Mouse (Mus musculus) embryo, embryonic 10.5 days (tissue): ENCODE measurements around the gene Gm45521.
A peak's percentile ranks its signal among the peaks of the same experiment; 100 is the strongest.

Source experiments
- DNase-seq: peaks from one replicate; pipeline ENCODE4 v3.0.0-alpha.2; 2015; ENCODE audit warnings: low spot score

Gene Gm45521

GRCm38 (mm10) chr14:7957049-7957448 lies at the start of gene Gm45521:
Gene Gm45521, plus strand, starts transcription at chr14:7957288.
- peak; percentile 55 for DNase-seq

GRCm38 (mm10) chr14:7909472-7909871 lies 47.6 kb upstream of the Gm45521 start:
- DNase-seq: no peak

- peak; percentile 39 for DNase-seq
Measured at GRCm38 (mm10) chr14:7913842-7914241, 43.2 kb upstream of the Gm45521 start.

- peak; percentile 24 for DNase-seq
Measured at GRCm38 (mm10) chr14:7914461-7914860, 42.6 kb upstream of the Gm45521 start.

- no peak for DNase-seq
Measured at GRCm38 (mm10) chr14:7918150-7918991, 38.7 kb upstream of the Gm45521 start.

GRCm38 (mm10) chr14:7919309-7919708 lies 37.8 kb upstream of the Gm45521 start:
- DNase-seq: no peak

- DNase-seq: no peak
Measured at GRCm38 (mm10) chr14:7919921-7920320, 37.2 kb upstream of the Gm45521 start.

GRCm38 (mm10) chr14:7921459-7921858 lies 35.6 kb upstream of the Gm45521 start:
- DNase-seq: no peak

GRCm38 (mm10) chr14:7923635-7924034 lies 33.5 kb upstream of the Gm45521 start:
- no peak for DNase-seq

- DNase-seq: no peak
Measured at GRCm38 (mm10) chr14:7928362-7928761, 28.7 kb upstream of the Gm45521 start.

GRCm38 (mm10) chr14:7929029-7929428 lies 28.1 kb upstream of the Gm45521 start:
- no peak for DNase-seq

GRCm38 (mm10) chr14:7932151-7932550 lies 24.9 kb upstream of the Gm45521 start:
- no peak for DNase-seq

- no peak for DNase-seq
Measured at GRCm38 (mm10) chr14:7934166-7934565, 22.9 kb upstream of the Gm45521 start.

- DNase-seq: peak; percentile 67
Measured at GRCm38 (mm10) chr14:7937052-7937630, 19.9 kb upstream of the Gm45521 start.

GRCm38 (mm10) chr14:7938809-7939784 lies 18.0 kb upstream of the Gm45521 start:
- DNase-seq: no peak

- no peak for DNase-seq
Measured at GRCm38 (mm10) chr14:7941413-7941812, 15.7 kb upstream of the Gm45521 start.

GRCm38 (mm10) chr14:7943101-7943800 lies 13.8 kb upstream of the Gm45521 start:
- no peak for DNase-seq

- no peak for DNase-seq
Measured at GRCm38 (mm10) chr14:7943801-7944135, 13.3 kb upstream of the Gm45521 start.

GRCm38 (mm10) chr14:7944349-7945039 lies 12.6 kb upstream of the Gm45521 start:
- no peak for DNase-seq

GRCm38 (mm10) chr14:7945261-7945660 lies 11.8 kb upstream of the Gm45521 start:
- DNase-seq: no peak

- no peak for DNase-seq
Measured at GRCm38 (mm10) chr14:7951234-7951633, 5.9 kb upstream of the Gm45521 start.
